Mouse (Mus musculus): ENCODE measurements around the gene Med13.
"Not testable (repeated sequence)": the region's sequence is repeated elsewhere in the genome, so short reads cannot be mapped to it uniquely, and the experiment has no call there.

Med13 gene

GRCm38 (mm10) chr11:86380521-86381238, 23.3 kb upstream of the Med13 start:
- DNase-seq (ENCODE audit: low spot score), result no peak

GRCm38 (mm10) chr11:86378981-86379380, 21.6 kb upstream of the Med13 start:
- DNase-seq (ENCODE audit: low spot score), result no peak

GRCm38 (mm10) chr11:86377841-86378240, 20.4 kb upstream of the Med13 start:
- DNase-seq (ENCODE audit: low spot score), result no peak

DNA sequence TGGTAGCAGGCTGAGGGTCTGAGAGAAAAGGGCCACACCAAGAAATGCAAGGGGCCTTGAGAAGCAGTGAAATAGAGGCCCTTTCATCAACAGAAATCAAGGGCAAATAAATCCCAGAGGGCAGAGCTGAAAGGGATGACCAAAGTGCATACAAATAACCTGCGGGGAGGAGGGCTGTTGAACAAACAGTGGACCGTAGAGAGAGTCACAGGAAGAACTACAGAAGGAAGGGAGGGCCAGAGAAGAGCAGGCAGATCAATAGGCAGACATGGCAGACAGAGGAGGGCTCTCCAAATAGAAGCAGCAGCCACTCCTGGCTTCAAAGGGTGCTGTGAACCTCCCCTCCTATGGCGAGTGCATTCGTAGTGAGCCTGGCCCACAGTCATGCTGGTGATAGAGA, 19.3 kb upstream of the Med13 start:
- no peak for DNase-seq (ENCODE audit: low spot score)

DNA sequence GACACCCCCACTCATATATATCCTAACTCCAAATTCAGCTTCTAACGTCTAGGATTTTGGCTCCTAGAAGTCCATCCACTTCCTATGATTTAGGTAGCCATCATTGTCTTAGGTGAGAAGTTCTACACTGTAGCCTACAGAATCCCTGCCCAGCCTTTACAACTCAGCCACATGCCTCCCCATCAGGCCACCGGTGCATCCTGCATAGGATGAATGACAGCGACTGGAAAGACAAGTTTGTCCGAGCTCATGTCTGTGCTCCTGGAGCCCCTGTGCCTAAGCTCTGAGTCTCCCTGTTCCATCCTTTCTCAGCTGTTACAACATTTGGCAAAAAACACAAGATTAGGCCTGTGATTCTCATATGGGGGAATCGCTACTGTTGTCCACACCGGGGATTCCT, 17.7 kb upstream of the Med13 start:
- no peak for DNase-seq (ENCODE audit: low spot score)

GRCm38 (mm10) chr11:86371266-86371665, 13.9 kb upstream of the Med13 start:
- no peak for DNase-seq (ENCODE audit: low spot score)

DNA sequence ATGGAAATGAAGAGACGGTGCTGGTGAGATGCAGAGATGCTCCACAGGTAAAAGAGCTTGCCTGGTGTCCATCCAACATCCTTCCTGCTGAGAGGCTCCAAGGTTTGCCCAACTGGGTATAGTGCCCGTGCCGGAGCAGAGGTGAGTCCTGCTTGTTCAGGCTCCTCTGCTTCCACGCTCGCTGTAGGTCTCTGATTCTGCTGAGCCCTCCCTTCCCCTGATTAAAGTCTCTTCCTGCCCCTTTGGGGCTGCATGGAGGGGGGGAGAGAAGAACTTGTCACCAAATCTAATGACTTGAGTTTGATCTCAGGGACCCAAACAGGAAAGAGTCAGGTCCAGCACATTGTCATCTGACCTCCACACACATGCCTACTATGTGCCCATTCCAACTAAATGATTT, 12.5 kb upstream of the Med13 start:
- no peak for DNase-seq (ENCODE audit: low spot score)

DNA sequence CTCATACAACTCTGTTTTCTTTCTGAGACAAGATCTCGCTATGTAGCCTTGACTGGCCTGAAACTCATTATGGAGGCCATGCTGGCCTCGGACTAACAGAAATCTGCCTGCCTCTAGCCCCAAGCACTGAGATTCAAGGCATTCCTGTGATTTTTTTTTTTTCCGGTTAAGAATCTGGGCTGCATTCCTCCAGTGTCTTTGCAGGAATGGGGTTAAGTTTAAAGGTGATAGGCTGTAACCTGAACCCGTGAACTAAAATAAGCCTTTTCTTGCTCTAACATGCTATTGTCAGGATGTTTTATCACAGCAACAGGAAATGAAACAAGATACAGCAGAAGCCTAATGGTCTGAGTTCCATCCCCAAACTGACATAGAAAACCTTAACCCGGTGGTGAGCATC, 11.6 kb upstream of the Med13 start:
- DNase-seq (ENCODE audit: low spot score), result no peak

GRCm38 (mm10) chr11:86364709-86365452, 7.5 kb upstream of the Med13 start:
- no peak for DNase-seq (ENCODE audit: low spot score)

DNA sequence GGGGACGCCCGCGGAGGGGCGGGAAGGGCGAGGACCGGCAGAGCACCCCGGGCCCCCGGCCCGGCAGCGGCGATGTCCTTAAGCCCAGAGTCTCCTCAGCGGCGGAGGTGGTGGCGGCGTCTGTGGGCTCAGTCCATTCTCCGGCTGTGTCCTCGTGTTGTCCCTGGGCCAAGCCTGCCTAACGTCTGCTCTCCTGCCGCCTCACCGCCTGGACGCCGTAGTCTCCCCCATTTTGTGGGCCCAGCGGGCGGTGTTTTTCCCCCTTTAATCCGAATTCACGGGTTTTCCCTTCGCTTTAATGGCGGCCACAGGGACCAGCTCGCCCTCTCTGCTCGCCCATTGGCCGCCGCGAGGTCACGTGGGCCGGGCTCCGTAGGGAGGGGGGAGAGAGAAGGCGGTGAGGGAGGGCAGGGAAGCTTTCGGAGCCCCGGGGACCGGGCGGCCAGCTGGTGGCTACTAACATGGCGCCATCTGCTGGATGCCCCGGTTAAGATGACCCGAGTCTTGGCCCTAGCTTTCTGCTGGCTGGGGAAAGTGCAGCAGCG, 654 bp upstream of the Med13 start:
- DNase-seq (ENCODE audit: low spot score), result peak; percentile 96

GRCm38 (mm10) chr11:86356007-86356853, 1.2 kb downstream of the Med13 start:
- peak; percentile 65 for DNase-seq (ENCODE audit: low spot score)

DNA sequence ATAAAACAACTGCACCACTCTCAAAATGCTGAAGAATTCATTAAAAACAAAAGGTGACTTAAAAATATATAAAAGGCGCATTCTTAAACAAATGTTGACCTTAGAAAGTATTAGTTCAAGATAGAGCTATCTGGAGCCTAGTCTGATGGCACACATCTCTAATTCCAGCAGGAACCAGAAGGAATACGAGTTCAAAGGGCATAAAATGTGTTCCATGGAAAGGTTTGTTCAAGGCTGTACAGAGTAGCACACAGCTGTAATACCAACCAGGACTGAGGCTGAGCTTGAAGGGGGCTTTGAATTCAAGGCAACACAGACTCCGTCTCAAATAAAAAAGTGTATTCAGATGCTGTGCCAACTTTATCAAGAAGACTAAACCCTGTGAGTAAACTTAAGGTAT, 3.8 kb downstream of the Med13 start:
- no peak for DNase-seq (ENCODE audit: low spot score)

DNA sequence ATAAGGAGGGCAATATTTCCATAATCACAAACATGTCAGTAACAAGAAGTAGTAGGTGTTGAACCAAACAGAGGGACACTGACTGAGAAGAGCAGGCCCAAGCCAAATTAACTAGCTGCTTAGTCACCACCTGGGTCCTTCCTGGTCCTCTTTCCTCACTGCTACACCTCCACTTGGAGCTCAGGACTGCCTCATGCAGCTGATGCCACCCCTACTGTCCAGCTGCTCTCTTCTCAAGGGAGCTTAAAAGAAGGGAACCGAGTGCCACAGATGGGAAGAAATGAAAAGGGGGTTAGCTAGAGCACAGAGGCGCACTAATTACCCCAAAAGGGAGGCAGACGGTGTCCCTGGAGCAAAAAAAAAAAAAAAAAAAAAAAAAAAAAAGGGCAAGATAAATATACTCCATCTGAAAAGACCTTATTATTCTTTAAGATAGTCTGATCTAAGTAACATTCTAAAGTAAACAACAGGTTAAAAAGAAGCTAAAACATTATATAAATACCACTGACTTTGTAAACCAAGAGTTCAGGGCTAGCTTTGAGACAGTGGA, 5.6 kb downstream of the Med13 start:
- no peak for DNase-seq (ENCODE audit: low spot score)

DNA sequence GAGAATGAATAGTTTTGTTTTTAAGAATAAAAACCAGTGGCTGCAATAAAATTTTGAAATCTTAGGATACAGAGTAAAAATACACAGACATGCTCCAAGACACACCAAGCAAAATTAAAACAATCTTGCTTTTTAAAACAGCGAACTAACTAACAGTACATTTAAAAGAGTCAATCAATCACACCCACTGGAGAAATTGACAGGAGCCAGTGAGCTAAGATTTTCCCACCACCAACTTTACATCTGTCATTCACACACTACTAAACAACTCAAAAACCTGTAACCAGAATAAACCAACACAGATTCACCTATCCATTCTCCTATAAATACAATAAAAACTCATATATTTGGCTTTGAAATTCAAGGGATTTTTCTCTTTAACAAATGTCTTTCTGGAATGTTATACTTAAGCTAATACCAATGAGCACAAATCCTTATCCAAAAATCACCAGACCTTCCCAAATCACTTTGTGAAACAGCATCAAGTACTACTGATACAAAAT, 6.7 kb downstream of the Med13 start:
- DNase-seq (ENCODE audit: low spot score), result no peak

GRCm38 (mm10) chr11:86349325-86349724, 8.1 kb downstream of the Med13 start:
- DNase-seq (ENCODE audit: low spot score), result no peak

DNA sequence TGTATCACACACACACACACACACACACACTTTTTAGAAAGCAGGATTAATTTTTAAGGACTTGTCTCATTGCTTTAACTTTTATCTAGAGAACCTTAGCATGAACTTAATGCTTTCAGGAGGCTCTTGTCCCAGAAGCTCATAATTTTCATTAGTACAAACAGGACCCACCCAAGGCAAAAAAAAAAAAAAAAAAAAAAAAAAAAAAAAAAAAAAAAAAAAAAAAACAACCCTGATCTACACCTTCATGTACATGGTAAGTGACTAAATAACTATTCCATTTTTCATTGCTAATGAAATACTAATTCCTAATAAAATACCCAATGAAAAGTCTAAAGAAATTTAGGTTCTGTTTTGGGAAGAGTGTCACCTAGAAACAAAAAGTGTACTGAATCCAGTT, 8.5 kb downstream of the Med13 start:
- no peak for DNase-seq (ENCODE audit: low spot score)

- no peak for DNase-seq (ENCODE audit: low spot score)
These were observed 9.8 kb downstream of the Med13 start for GRCm38 (mm10) chr11:86347387-86348122.

- DNase-seq (ENCODE audit: low spot score), result no peak
These were observed 10.9 kb downstream of the Med13 start for GRCm38 (mm10) chr11:86346525-86346924.

GRCm38 (mm10) chr11:86344940-86345339, 12.5 kb downstream of the Med13 start:
- DNase-seq (ENCODE audit: low spot score), result not testable (repeated sequence)

DNA sequence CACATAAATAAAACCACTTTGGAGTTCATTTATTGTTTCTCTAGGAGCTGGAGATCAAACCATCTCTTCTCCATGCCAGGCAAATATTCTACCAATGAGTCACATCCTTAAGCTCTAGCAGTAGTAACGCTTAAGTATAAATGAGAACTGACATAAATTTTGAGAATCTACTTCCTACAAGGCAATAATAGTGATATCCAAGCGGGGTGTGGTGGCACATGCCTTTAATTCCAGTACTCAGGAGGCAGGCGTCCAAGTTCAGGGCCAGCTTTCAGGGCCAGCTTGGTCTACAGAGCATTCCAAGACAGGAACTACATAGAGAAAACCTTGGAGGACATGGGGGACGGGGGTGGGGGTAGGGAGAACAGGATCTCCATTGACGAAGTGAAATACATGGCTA, 33.2 kb downstream of the Med13 start:
- no peak for DNase-seq (ENCODE audit: low spot score)

DNA sequence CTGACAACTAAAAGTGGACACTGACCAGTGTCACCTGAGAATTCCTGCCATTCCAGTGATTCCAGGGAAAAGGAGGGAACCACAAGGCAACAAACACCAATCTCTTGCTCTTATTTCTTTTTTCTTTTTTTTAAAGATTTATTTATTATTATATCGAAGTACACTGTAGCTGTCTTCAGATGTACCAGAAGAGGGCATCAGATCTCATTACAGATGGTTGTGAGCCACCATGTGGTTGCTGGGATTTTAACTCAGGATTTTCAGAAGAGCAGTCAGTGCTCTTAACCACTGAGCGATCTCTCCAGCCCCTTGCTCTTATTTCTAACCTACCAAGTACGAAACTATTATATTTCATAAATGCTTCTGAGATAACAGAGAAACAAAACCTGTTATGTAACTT, 42.4 kb downstream of the Med13 start:
- not testable (repeated sequence) for DNase-seq (ENCODE audit: low spot score)
